Mouse (Mus musculus) megakaryocyte progenitor cell, adult 5-6 weeks (primary cell): ENCODE results near the gene Prkn. TPM values are rescaled to one million over a fixed set of nuclear protein-coding genes. Genes with fewer than 3 reads are reported as not detected.

Experiments used
- ATAC-seq: replicated peaks from 2 replicates; pipeline ENCODE4 v1.8.0; 2016; ENCODE audit warnings: mild to moderate bottlenecking, moderate TSS enrichment, inconsistent platforms; ENCODE audit not compliant: poor library complexity
- total RNA-seq, 2 experiments: library from RNA; stranded (forward) in 1 of 2; stranded (reverse) in 1 of 2; fragments of 157-497, 149-512 nt in 1 of 2; fragments of 200-1000 nt in 1 of 2; gene quantifications; 2 replicates each; pipeline versions ENCODE4 v1.2.3 to v1.2.4; 2015 to 2017

Gene Prkn
- total RNA-seq, 2 experiments from 2014 or later: 0.25 to 0.57 TPM

- no peak for ATAC-seq
Observed at GRCm38 (mm10) chr17:11801226-11801625, 961.0 kb downstream of the Prkn start.

GRCm38 (mm10) chr17:11807280-11807679, 967.1 kb downstream of the Prkn start:
- ATAC-seq: peak; percentile 73

GRCm38 (mm10) chr17:11817886-11818285, 977.7 kb downstream of the Prkn start:
- ATAC-seq: no peak

- no peak for ATAC-seq
Observed at GRCm38 (mm10) chr17:11819506-11819905, 979.3 kb downstream of the Prkn start.

GRCm38 (mm10) chr17:11820757-11821156, 980.6 kb downstream of the Prkn start:
- no peak for ATAC-seq

- ATAC-seq: no peak
Observed at GRCm38 (mm10) chr17:11829501-11829900, 989.3 kb downstream of the Prkn start.

GRCm38 (mm10) chr17:11837121-11837520, 996.9 kb downstream of the Prkn start:
- peak; percentile 48; the same call in 1 of the 2 replicates for ATAC-seq

- no peak for ATAC-seq
Observed at GRCm38 (mm10) chr17:11844436-11844835, 1004.3 kb downstream of the Prkn start.

- ATAC-seq: peak; percentile 63
Observed at GRCm38 (mm10) chr17:11844989-11845388, 1004.8 kb downstream of the Prkn start.

- peak; percentile 75 for ATAC-seq
Observed at GRCm38 (mm10) chr17:11845506-11845905, 1005.3 kb downstream of the Prkn start.

- ATAC-seq: no peak
Observed at GRCm38 (mm10) chr17:11854571-11854970, 1014.4 kb downstream of the Prkn start.

- ATAC-seq: no peak
Observed at GRCm38 (mm10) chr17:11858772-11859405, 1018.7 kb downstream of the Prkn start.

- no peak for ATAC-seq
Observed at GRCm38 (mm10) chr17:11861178-11861577, 1021.0 kb downstream of the Prkn start.

GRCm38 (mm10) chr17:11862360-11862759, 1022.2 kb downstream of the Prkn start:
- ATAC-seq: no peak

- no peak for ATAC-seq
Observed at GRCm38 (mm10) chr17:11863017-11863416, 1022.8 kb downstream of the Prkn start.

GRCm38 (mm10) chr17:11866231-11866630, 1026.0 kb downstream of the Prkn start:
- ATAC-seq: no peak

GRCm38 (mm10) chr17:11867334-11868095, 1027.3 kb downstream of the Prkn start:
- no peak for ATAC-seq

- ATAC-seq: no peak
Observed at GRCm38 (mm10) chr17:11870546-11870945, 1030.4 kb downstream of the Prkn start.

GRCm38 (mm10) chr17:11876240-11876639, 1036.1 kb downstream of the Prkn start:
- no peak for ATAC-seq

- ATAC-seq: no peak
Observed at GRCm38 (mm10) chr17:11881110-11881820, 1041.1 kb downstream of the Prkn start.

GRCm38 (mm10) chr17:11885601-11886000, 1045.4 kb downstream of the Prkn start:
- no peak for ATAC-seq

GRCm38 (mm10) chr17:11886963-11887362, 1046.8 kb downstream of the Prkn start:
- peak; percentile 57; the same call in 1 of the 2 replicates for ATAC-seq
